Mouse (Mus musculus) urinary bladder, postnatal 14 days (tissue): ENCODE results near the gene Adcy9.
A peak's percentile ranks its signal among the peaks of the same experiment; 100 is the strongest.
"Not testable (repeated sequence)": the region's sequence is repeated elsewhere in the genome, so short reads cannot be mapped to it uniquely, and the experiment has no call there.

ENCODE experiments used
- DNase-seq: peaks from one replicate; pipeline ENCODE4 v3.0.0; 2021; ENCODE audit warnings: low spot score

The Adcy9 gene

GRCm38 (mm10) chr16:4267857-4268666, 152.2 kb downstream of the Adcy9 start:
- DNase-seq: peak; percentile 90

DNA sequence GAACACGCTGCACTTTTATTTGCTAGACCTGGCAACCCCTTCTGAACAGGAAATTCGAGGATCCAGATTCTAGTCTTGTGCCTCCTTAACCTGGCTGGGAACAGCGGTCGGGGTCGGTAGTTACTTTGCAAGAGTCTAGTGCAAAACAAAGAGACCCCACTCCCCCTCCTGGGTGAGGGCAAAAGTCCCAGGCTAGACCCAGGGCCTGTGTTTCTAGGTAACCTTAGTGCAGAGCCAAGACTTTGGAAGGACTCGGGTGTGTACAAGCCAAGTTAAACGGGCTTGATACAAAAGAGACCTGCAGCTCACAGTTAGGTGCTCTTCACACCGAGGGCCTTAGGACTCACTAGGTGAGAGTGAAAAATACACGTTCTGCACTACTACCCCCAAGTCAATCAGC, 152.8 kb downstream of the Adcy9 start:
- no peak for DNase-seq

- DNase-seq: no peak
These were observed 154.9 kb downstream of the Adcy9 start for GRCm38 (mm10) chr16:4265351-4265750.

DNA sequence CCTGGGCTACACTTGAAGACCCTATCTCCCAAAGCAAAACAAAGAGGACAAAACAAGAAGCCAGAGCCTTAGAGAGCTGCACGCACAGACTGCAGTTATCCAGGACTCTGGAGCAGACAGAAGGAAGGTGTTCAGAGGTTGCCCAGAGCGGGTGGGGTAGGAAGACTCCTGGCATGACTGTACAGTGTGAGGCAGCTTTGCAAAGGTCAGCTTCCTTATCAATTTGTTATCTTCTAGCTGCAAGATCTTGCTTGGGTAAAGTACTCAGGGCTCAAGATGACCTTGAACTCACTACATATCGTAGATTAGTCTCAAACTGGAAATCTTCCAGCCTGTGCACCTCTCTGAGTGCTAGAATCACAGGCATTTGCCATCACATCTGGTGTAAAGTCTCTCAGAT, 156.8 kb downstream of the Adcy9 start:
- DNase-seq: no peak

DNA sequence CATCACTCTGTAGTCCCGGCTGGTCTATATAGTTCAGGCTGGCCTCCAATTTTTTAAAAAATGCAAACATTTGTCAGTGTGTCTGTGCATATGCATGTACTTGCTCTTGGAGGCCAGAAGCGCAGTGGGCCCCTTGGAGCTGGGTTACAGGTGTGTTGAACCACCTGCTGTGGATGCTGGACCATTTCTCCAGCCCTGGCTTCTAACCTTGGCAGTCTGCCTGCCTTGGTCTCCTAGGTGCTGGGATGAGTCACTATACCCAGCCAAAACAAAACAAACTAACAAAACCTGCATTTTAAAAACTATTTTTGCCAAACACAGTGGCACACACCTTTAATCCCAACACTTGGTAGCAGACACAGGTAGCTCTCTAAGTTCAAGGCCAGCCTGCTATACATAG, 162.8 kb downstream of the Adcy9 start:
- no peak for DNase-seq

- no peak for DNase-seq
These were observed 171.5 kb downstream of the Adcy9 start for GRCm38 (mm10) chr16:4248791-4249190.

DNA sequence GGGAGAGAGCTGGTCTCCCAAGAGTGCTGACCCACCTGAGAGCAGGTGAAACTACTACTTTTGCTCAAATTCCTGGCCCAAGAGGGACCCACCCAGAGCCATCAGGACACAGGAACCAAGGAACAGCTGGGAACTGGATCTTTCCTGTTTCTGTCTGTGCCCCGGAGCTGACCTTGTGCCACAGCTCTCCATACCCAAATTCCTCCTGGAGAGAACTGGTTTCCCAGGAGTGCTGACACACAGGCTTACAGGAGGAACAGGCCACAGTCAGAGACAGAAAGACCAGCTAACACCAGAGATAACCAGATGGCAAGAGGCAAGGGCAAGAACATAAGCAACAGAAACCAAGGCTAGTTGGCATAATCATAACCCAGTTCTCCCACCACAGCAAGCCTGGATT, 175.1 kb downstream of the Adcy9 start:
- DNase-seq: not testable (repeated sequence)
